Mouse (Mus musculus) left cerebral cortex, adult 2 months (tissue): ENCODE measurements at regions not wholly inside any gene's neighbourhood (a gene's known extent, or its start where the extent isn't known, plus 50 kb on each side); places are given as distances from the start of the nearest gene placed in this dataset.

Experiments used
- DNase-seq, 2 experiments: peaks; one replicate each; pipeline ENCODE4 v3.0.0; 2021 to 2022; ENCODE audit warnings: low spot score in 2 of 2, mixed read lengths in 1 of 2; ENCODE audit errors: extremely low spot score in 1 of 2
- H3K27ac ChIP-seq: fragments of 200-600 bp; 2 replicates; pipeline ENCODE4 v1.8.1; 2022
- H3K4me3 ChIP-seq: fragments of 200-600 bp; 2 replicates; pipeline ENCODE4 v1.8.1; 2022
- CTCF ChIP-seq: fragments of 200-600 bp; IDR thresholded peaks from 2 replicates; pipeline ENCODE4 v1.8.1; 2022; ENCODE audit warnings: antibody characterized with exemption, mild to moderate bottlenecking, moderate library complexity
- intact Hi-C: fragments of 180-260 bp; cut with DNase I; formaldehyde crosslinking; loops from one replicate; pipeline ENCODE4 v1.15.1; 2025

DNA sequence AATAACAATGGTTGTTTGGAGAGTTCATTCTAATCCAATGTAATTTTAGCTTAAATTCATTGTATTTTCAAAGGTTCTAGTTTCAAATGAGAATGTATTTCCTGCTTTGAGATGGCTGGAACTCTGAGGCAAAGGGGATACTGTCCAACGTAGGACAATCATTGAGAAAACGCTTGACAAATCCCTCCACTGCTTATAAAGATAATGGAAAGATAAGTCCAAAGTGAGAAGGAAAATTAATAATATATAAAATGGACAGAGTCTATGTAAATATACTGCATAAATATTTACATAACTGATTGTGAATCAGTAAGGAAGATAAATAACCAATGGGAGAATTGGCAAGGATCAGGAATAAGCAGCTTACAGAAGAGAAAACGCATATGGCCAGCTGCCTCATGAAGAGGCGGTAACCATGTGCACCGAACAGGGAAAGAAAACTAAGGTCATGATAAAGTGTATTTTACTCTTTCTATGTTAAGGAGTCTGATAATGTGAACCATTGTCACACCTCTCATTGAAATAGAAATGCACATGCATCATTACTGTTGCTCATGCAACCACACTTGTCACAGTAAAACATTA is 55.3 kb upstream of the Fam19a1 start:
- Histone ChIP-seq H3K4me3 (no peak overlapping the region), H3K27ac (no peak overlapping the region)
- DNase-seq = no peak
- TF ChIP-seq CTCF = no peak
- intact Hi-C loops = no loop called here

GRCm38 (mm10) chr6:96061979-96062378 is 51.0 kb upstream of the Fam19a1 start:
- DNase-seq = no peak
- intact Hi-C loops = no loop called here
- Histone ChIP-seq H3K27ac (no peak overlapping the region), H3K4me3 (no peak overlapping the region)
- no peak for TF ChIP-seq CTCF
